Mouse (Mus musculus) neural tube, embryonic 11.5 days (tissue): ENCODE measurements at regions not wholly inside any gene's neighbourhood (a gene's known extent, or its start where the extent isn't known, plus 50 kb on each side); places are given as distances from the start of the nearest gene placed in this dataset.

ENCODE experiments used
- ATAC-seq: fragments of 200-750 bp; cut with Nextera tagmentation; 2 replicates; pipeline ENCODE4 v1.8.0; 2017; ENCODE audit warnings: moderate number of reproducible peaks, mild to moderate bottlenecking, moderate TSS enrichment, moderate library complexity; ENCODE audit not compliant: insufficient read depth, low FRiP score, low TSS enrichment
- DNase-seq: peaks from one replicate; pipeline ENCODE4 v3.0.0-alpha.2; 2015; ENCODE audit warnings: low spot score
- H3K27ac ChIP-seq: fragments of 300-500 bp; sonication (generic); 2 replicates; pipeline ENCODE4 v1.5.1; 2014; ENCODE audit warnings: low read depth, mild to moderate bottlenecking, low read length
- H3K27me3 ChIP-seq: fragments of 300-500 bp; sonication (generic); 2 replicates; pipeline ENCODE4 v1.6.1; 2014; ENCODE audit warnings: mild to moderate bottlenecking, low read length, mixed read lengths; ENCODE audit not compliant: control insufficient read depth, insufficient read depth
- H3K36me3 ChIP-seq: fragments of 300-500 bp; sonication (generic); 2 replicates; pipeline ENCODE4 v1.6.1; 2014; ENCODE audit warnings: mild to moderate bottlenecking, low read length, moderate library complexity, mixed read lengths; ENCODE audit not compliant: control insufficient read depth, insufficient read depth
- H3K4me1 ChIP-seq: fragments of 300-500 bp; sonication (generic); 2 replicates; pipeline ENCODE4 v1.6.1; 2014; ENCODE audit warnings: low read length, mixed read lengths; ENCODE audit not compliant: control insufficient read depth, insufficient read depth
- H3K4me2 ChIP-seq: fragments of 300-500 bp; sonication (generic); 2 replicates; pipeline ENCODE4 v1.6.1; 2014; ENCODE audit warnings: low read depth, mild to moderate bottlenecking, moderate library complexity
- H3K4me3 ChIP-seq: fragments of 300-500 bp; sonication (generic); 2 replicates; pipeline ENCODE4 v1.5.1; 2014; ENCODE audit warnings: low read depth, low read length
- H3K9ac ChIP-seq: fragments of 300-500 bp; sonication (generic); 2 replicates; pipeline ENCODE4 v1.6.1; 2014; ENCODE audit warnings: mild to moderate bottlenecking, low read length
- H3K9me3 ChIP-seq: fragments of 300-500 bp; sonication (generic); 2 replicates; pipeline ENCODE4 v1.6.1; 2016; ENCODE audit warnings: low read length; ENCODE audit not compliant: control insufficient read depth
- WGBS: fragments of 180-500 bp; shearing (Covaris S2); extraction: QIAGEN DNeasy Blood & Tissue Kit; methylation state at CpG from one replicate; pipeline ENCODE4 v1.1.7; 2014; 5-methylcytosine and 5-hydroxymethylcytosine counted together

DNA sequence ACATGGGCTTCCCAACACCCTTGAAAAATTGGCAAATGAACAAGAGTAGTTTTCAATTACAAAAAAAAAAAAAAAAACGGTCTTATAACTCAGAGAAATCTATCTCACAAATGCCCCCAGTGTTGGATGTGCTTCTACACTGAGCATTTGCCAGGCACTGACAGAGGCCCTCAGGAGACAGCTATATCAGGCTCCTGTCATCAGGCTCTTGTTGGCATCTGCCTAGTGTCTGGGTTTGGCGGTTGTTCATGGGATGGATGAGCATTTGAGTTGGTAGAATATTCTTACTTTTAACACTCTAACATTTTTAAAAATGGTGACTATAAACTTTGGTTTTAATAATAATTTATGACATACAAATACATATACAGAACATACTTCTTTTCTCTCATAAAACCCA lies 1555.4 kb upstream of the Map3k7 start:
- H3K4me3 ChIP-seq, result no peak overlapping the region
- no peak overlapping the region for H3K9ac ChIP-seq
- DNase-seq (no peak), ATAC-seq (no peak)
- no peaks in the 10 kb centered on the region for H3K9me3 ChIP-seq
- 76% methylated on average over 2 of the region's 2 CpGs for WGBS
- no peak overlapping the region for H3K4me2 ChIP-seq
- H3K36me3 ChIP-seq, result no peaks in the 10 kb centered on the region
- H3K4me1 ChIP-seq, result no peaks in the 10 kb centered on the region
- H3K27ac ChIP-seq, result no peak overlapping the region
- no peaks in the 10 kb centered on the region for H3K27me3 ChIP-seq

DNA sequence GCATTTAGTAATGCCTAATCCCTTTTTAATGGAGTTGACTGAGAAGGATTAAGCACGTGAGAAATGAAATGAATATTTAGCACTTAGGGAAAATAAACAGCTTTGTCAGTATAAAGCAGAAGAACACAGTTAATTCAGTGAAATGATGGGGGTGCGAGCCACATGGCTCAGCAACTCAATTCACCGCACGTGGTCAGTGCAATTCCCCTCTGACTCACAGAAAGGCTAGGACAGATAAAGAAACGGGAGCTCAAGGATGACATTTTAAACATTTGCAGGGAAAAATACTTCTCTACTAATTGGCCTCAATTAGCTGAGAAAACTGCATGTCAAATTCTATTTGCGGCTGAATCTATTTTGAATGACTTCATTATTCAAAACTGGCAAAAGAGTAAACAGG lies 1516.3 kb upstream of the Map3k7 start:
- H3K4me2 ChIP-seq, result no peak overlapping the region
- H3K4me3 ChIP-seq, result no peak overlapping the region
- ATAC-seq (no peak), DNase-seq (no peak)
- H3K27ac ChIP-seq, result no peak overlapping the region
- WGBS, result 77% methylated on average over 6 of the region's 6 CpGs
- H3K9ac ChIP-seq, result no peak overlapping the region
- no peaks in the 10 kb centered on the region for H3K27me3 ChIP-seq
- no peaks in the 10 kb centered on the region for H3K36me3 ChIP-seq
- H3K4me1 ChIP-seq, result no peaks in the 10 kb centered on the region
- no peaks in the 10 kb centered on the region for H3K9me3 ChIP-seq

DNA sequence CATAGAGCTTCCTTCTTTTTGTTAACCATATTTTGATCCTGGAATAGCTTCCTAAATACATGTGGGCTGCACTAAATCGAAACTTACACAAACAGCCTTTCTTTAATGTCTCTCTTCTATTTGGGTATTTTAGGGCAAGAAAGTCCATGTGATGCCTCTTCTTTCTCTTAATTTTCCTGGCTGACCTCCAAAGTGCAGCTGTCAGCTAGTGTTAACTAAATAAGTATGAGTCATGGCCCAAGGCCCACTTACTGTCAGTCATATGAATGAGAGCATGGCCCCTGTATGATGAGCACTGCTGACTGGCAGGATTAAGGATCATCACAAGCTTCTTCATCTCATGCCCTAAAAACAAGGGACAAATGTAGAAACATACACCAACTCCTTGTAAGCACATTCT lies 1513.5 kb upstream of the Map3k7 start:
- H3K27ac ChIP-seq, result no peak overlapping the region
- no peaks in the 10 kb centered on the region for H3K9me3 ChIP-seq
- no peaks in the 10 kb centered on the region for H3K4me1 ChIP-seq
- no peak overlapping the region for H3K4me3 ChIP-seq
- no peak overlapping the region for H3K9ac ChIP-seq
- H3K27me3 ChIP-seq, result no peaks in the 10 kb centered on the region
- WGBS, result 86% methylated on average over 1 of the region's 1 CpGs
- H3K36me3 ChIP-seq, result no peaks in the 10 kb centered on the region
- no peak overlapping the region for H3K4me2 ChIP-seq
- no peak for ATAC-seq
- no peak for DNase-seq

DNA sequence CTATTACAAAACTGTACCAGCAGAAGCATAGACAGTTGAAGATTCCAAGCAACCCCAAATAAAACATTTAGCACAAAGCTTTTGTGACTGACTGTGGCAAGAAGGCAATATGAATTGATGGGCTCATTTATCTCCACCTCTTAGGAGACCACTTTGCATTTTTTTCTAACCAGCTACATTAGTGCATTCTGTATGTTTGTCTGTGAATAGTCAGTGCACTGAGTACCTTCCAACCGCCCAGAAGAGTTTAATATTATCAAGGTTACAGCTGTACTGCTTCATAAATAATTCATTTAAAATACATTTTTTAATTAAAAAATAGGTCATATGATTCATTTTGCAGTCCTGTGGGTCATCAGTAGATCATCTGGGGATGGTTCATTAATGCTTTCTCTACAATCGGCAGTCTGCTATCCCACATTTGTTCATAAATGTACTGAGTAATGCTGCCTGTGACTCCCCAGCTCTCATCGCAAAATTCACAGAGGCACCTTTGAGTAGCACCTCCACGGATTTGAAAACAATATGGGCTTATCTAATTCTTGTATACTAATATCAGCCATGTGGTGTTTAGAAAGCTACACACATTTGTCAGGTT lies 1496.5 kb upstream of the Map3k7 start:
- Histone ChIP-seq H3K4me1 (no peaks in the 10 kb centered on the region), H3K9me3 (no peaks in the 10 kb centered on the region), H3K4me3 (no peak overlapping the region), H3K9ac (no peak overlapping the region), H3K27me3 (no peaks in the 10 kb centered on the region), H3K36me3 (no peaks in the 10 kb centered on the region), H3K27ac (no peak overlapping the region), H3K4me2 (no peak overlapping the region)
- no peak for DNase-seq
- 85% methylated on average over 4 of the region's 4 CpGs for WGBS
- no peak for ATAC-seq

DNA sequence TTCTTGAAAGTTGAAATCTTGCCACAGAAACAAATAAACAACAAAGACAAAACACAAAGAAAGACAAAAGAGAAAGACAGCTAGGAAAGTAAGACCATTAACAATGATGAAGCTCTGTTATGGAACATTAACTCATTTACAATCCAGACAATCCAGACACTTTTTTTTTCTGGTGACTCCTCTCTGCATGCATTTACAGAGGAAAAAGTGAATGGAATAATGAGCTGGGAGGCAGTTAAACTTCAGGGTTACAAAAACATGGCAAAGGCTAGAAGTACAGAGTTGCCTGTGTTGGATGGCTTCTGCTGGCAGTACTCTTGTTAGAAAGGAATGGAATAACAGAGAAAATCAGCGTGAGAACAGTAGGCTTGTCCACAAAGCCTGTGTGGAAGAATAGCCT lies 1487.3 kb upstream of the Map3k7 start:
- 15% methylated on average over 1 of the region's 1 CpGs for WGBS
- Histone ChIP-seq H3K36me3 (no peaks in the 10 kb centered on the region), H3K9ac (no peak overlapping the region), H3K27ac (no peak overlapping the region), H3K27me3 (no peaks in the 10 kb centered on the region), H3K4me2 (no peak overlapping the region), H3K9me3 (no peaks in the 10 kb centered on the region), H3K4me3 (no peak overlapping the region), H3K4me1 (no peaks in the 10 kb centered on the region)
- ATAC-seq, result no peak
- no peak for DNase-seq

DNA sequence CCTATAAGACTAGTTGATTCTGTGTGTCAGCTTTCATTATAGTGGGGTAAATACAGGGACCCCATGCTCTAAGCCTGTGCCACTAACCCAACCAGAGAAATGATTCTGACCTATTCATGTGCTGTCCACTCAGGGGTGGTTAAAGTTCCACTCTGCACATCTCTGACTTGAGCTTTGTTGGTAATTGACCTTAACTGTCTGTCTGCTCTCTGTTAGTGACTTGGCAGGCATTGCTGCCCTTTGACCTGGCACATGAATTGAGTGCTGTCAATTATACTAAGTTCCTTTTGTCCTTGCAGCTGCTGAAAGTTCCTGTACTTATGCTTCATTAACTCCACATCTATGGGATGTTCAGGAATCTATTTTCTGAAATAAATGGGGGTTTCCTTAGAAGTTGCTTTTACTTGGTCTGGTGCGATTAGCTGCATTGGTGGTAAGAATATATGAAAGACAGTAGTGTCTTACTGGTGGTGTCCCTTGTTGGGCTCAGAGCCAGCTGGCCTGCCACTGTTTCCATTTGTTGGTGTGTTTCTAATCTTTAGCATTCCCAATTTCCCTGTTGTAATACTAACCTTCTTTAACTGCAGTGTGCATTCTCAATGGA lies 1463.7 kb upstream of the Map3k7 start:
- H3K36me3 ChIP-seq, result no peaks in the 10 kb centered on the region
- H3K27ac ChIP-seq, result no peak overlapping the region
- H3K4me1 ChIP-seq, result no peaks in the 10 kb centered on the region
- DNase-seq, result no peak
- peak; percentile 67; the same call in 1 of the 2 replicates for ATAC-seq
- WGBS, result 31% methylated on average over 1 of the region's 1 CpGs
- H3K9ac ChIP-seq, result no peak overlapping the region
- no peaks in the 10 kb centered on the region for H3K27me3 ChIP-seq
- H3K4me3 ChIP-seq, result no peak overlapping the region
- no peak overlapping the region for H3K4me2 ChIP-seq
- H3K9me3 ChIP-seq, result no peaks in the 10 kb centered on the region
